Mouse (Mus musculus): Measurements from ENCODE around the gene Msmo1. TPM values are rescaled to one million over a fixed set of nuclear protein-coding genes. Genes with fewer than 3 reads are reported as not detected.
A peak's percentile ranks its signal among the peaks of the same experiment; 100 is the strongest.

Msmo1 gene
- polyA plus RNA-seq, 1 experiment from 2014 or later: 174 TPM

DNA sequence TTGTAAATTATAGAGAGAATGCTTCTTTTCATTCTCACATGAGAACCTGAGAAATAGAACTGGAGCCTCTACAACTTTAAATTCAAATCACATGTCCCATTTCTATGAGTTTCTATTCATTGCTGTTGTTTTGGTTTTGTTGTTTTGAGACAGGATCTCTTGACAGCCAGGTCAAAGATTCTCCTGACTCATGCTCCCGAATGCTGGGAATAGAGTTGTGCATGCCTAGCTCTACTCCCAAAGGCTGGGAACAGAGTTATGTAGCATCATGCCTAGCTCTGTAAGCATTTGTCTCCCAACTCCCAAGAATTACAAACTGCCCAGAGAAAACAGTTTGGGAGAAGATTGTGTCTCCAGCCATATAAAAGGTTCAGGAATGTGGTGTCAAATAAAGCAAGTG is 29.2 kb upstream of the Msmo1 start:
- Histone ChIP-seq H3K27ac (replicated peaks; ENCODE audit: low read depth, low read length) (no peak overlapping the region), H3K4me2 (ENCODE audit: low read length) (no peak overlapping the region), H3K4me3 (replicated peaks; ENCODE audit: low read depth, low read length) (no peak overlapping the region), H3K9me3 (ENCODE audit: control insufficient read depth, low read length) (no peaks in the 10 kb centered on the region), H3K4me1 (ENCODE audit: control insufficient read depth, insufficient read depth, low read length) (no peaks in the 10 kb centered on the region), H3K36me3 (ENCODE audit: control insufficient read depth, insufficient read depth, low read length) (peaks cover 4% of the 10 kb centered on the region; the same call in 1 of the 2 replicates), H3K9ac (replicated peaks; ENCODE audit: low read length) (no peak overlapping the region), H3K27me3 (ENCODE audit: control insufficient read depth, insufficient read depth, low read length) (no peaks in the 10 kb centered on the region)
- WGBS: 85% methylated on average over 1 of the region's 1 CpGs
- no peak for ATAC-seq (ENCODE audit: low FRiP score, low TSS enrichment)
- DNase-seq: no peak

DNA sequence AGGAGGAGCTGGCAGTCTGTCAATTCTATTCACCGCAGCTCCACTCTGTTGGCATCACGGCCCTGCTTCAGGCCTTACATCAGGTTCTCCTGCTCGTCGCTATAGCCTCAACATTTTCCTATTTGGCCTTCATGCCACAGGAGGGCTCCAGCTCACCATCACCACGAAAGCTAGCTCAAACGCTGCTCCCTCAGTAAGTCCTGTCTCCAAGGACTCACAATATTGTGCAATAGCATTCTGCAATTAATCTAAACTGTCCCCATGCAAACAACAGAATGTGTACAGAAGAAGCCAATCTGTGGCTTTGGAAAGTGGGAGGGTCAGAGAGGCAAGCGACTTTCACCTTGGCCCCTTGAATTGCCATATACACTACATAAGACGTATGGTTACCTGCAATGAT is 27.8 kb upstream of the Msmo1 start:
- no peak overlapping the region for H3K4me3 ChIP-seq (replicated peaks; ENCODE audit: low read depth, low read length)
- 75% methylated on average over 8 of the region's 8 CpGs for WGBS
- ATAC-seq (ENCODE audit: low FRiP score, low TSS enrichment) (no peak), DNase-seq (peak; percentile 58)
- H3K27ac ChIP-seq (replicated peaks; ENCODE audit: low read depth, low read length): no peak overlapping the region
- no peaks in the 10 kb centered on the region for H3K4me1 ChIP-seq (ENCODE audit: control insufficient read depth, insufficient read depth, low read length)
- H3K27me3 ChIP-seq (ENCODE audit: control insufficient read depth, insufficient read depth, low read length): no peaks in the 10 kb centered on the region
- H3K9ac ChIP-seq (replicated peaks; ENCODE audit: low read length): no peak overlapping the region
- H3K4me2 ChIP-seq (ENCODE audit: low read length): no peak overlapping the region
- peaks cover 5% of the 10 kb centered on the region for H3K36me3 ChIP-seq (ENCODE audit: control insufficient read depth, insufficient read depth, low read length)
- no peaks in the 10 kb centered on the region for H3K9me3 ChIP-seq (ENCODE audit: control insufficient read depth, low read length)

DNA sequence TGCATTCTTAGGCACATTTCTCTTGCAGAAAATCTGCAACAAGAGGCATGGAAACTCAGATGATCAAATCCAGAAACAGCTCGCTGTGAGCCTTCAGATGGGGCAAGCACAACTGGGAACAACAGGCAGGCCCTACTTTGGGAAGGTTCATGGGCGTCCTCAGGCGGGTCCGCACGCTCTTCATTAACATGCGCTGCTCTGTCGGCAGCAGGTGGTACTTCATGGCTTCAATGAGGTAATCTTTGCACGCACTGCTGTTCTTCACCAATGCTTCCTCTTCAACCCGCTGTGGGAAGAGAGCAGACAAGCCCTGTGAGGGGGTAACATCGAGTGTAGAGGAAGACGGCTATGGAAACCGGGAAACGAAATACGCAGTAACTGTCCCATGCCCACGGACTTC is 24.4 kb upstream of the Msmo1 start:
- ATAC-seq (ENCODE audit: low FRiP score, low TSS enrichment): no peak
- 92% methylated on average over 15 of the region's 15 CpGs for WGBS
- Histone ChIP-seq H3K27me3 (ENCODE audit: control insufficient read depth, insufficient read depth, low read length) (no peaks in the 10 kb centered on the region), H3K4me1 (ENCODE audit: control insufficient read depth, insufficient read depth, low read length) (no peaks in the 10 kb centered on the region), H3K36me3 (ENCODE audit: control insufficient read depth, insufficient read depth, low read length) (peaks cover 15% of the 10 kb centered on the region), H3K4me2 (ENCODE audit: low read length) (no peak overlapping the region), H3K4me3 (replicated peaks; ENCODE audit: low read depth, low read length) (no peak overlapping the region), H3K9me3 (ENCODE audit: control insufficient read depth, low read length) (no peaks in the 10 kb centered on the region), H3K27ac (replicated peaks; ENCODE audit: low read depth, low read length) (no peak overlapping the region), H3K9ac (replicated peaks; ENCODE audit: low read length) (no peak overlapping the region)
- no peak for DNase-seq

DNA sequence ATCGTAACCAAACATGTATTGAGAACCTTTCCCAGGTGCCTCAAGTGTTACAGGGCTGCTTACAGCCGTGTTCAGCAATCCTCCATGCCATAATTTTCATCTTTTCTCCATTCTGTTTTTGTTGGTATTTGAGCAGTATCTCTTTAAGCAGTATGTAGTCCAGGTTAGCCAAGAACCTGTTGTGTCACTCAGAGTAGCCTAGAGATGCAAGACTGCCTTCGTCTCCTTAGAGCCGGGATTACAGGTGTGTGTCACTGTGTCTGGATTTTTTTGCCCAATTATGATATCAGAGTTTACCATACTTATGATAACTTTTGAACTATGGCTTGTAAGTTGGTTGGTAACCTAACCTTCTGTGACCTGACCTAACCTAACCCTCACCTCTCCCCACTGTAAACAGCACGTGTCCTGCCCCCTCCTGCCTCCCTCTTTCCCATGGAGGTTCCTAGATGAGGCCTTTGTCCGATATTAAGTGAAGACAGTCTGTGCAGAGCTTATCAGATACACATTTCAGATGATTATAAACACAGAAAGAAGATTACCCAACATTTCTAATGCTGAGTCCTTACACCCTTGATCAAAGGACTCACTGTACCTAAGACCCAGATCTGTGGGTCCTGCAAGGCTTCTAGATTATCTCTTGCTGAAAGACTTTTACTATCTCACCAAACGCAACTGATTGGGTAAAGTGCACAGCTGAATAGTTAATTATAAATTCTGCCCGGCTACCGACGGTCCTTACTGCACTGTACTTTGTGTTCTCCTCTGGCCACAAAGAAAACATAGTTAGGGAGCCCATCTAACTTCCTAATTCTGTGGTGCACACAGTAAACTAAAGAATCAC is 12.8 kb upstream of the Msmo1 start:
- 91% methylated on average over 10 of the region's 10 CpGs for WGBS

DNA sequence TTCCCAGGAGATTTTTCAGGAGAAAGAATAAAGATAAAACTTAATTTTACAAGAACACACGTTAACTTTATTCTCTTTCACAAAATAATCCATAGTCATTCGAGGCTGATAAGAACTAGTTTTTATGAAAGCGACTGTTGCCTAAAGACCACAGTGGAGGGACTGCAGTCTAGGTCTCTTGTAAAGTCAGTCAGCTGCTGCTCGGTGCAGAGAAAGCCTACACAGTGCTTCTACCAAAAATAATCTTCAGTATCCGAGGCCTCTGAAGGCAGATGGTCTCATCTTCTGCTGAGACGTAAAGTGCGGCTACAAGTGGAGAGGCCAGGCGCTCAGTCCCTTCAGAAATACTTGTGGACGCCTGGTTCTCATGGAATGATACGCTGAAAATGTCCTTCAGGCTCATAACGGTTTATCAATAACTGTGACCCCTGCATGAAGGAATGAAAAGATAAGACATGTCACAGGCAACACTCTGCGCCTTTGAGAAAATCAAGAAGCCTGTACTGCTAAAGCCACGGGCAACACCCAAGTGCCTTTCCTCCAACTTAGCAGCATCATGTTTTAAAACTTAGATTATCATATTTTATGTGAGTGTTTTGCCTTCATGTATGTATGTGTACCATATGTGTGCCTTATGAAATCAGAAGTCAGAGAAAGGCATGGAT is 7.1 kb upstream of the Msmo1 start:
- H3K9ac ChIP-seq (replicated peaks; ENCODE audit: low read length): no peak overlapping the region
- 96% methylated on average over 13 of the region's 13 CpGs for WGBS
- ATAC-seq (ENCODE audit: low FRiP score, low TSS enrichment): no peak

More for the DNA sequence above, 12.8 kb upstream of the Msmo1 start:
- H3K27me3 ChIP-seq (ENCODE audit: control insufficient read depth, insufficient read depth, low read length): no peaks in the 10 kb centered on the region
- ATAC-seq (ENCODE audit: low FRiP score, low TSS enrichment) (no peak), DNase-seq (no peak)
- no peaks in the 10 kb centered on the region for H3K4me1 ChIP-seq (ENCODE audit: control insufficient read depth, insufficient read depth, low read length)
- no peak overlapping the region for H3K27ac ChIP-seq (replicated peaks; ENCODE audit: low read depth, low read length)
- no peaks in the 10 kb centered on the region for H3K9me3 ChIP-seq (ENCODE audit: control insufficient read depth, low read length)
- H3K9ac ChIP-seq (replicated peaks; ENCODE audit: low read length): no peak overlapping the region
- no peak overlapping the region for H3K4me3 ChIP-seq (replicated peaks; ENCODE audit: low read depth, low read length)
- no peak overlapping the region for H3K4me2 ChIP-seq (ENCODE audit: low read length)
- peaks cover 31% of the 10 kb centered on the region for H3K36me3 ChIP-seq (ENCODE audit: control insufficient read depth, insufficient read depth, low read length)

DNA sequence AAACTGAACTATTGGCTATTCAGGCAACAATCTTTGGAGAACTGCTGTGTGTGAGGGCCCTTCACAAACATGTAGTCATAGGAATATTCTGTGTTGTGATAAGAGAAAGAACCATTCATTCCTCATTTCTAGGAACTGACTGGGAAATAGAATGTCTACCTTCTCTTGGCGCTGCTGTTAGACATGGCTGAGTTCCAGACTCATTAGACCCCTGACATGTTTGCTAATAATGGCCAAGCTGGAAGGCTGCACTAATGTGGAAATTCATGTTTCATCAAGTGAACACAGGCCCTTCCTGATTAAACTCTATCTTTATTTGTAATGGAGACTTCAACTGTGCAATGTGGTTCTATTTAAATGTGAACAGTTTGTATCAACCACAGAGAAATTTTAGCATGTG is 5.3 kb upstream of the Msmo1 start:
- Histone ChIP-seq H3K9ac (replicated peaks; ENCODE audit: low read length) (no peak overlapping the region), H3K27me3 (ENCODE audit: control insufficient read depth, insufficient read depth, low read length) (no peaks in the 10 kb centered on the region), H3K9me3 (ENCODE audit: control insufficient read depth, low read length) (no peaks in the 10 kb centered on the region), H3K36me3 (ENCODE audit: control insufficient read depth, insufficient read depth, low read length) (peaks cover 12% of the 10 kb centered on the region), H3K4me3 (replicated peaks; ENCODE audit: low read depth, low read length) (no peak overlapping the region), H3K4me2 (ENCODE audit: low read length) (no peak overlapping the region), H3K4me1 (ENCODE audit: control insufficient read depth, insufficient read depth, low read length) (peaks cover 3% of the 10 kb centered on the region; the same call in 1 of the 2 replicates), H3K27ac (replicated peaks; ENCODE audit: low read depth, low read length) (no peak overlapping the region)
- DNase-seq (no peak), ATAC-seq (ENCODE audit: low FRiP score, low TSS enrichment) (no peak)
- 97% methylated on average over 1 of the region's 1 CpGs for WGBS

More for the DNA sequence above, 7.1 kb upstream of the Msmo1 start:
- H3K36me3 ChIP-seq (ENCODE audit: control insufficient read depth, insufficient read depth, low read length): peaks cover 12% of the 10 kb centered on the region
- H3K4me2 ChIP-seq (ENCODE audit: low read length): no peak overlapping the region
- H3K27ac ChIP-seq (replicated peaks; ENCODE audit: low read depth, low read length): no peak overlapping the region
- no peak for DNase-seq
- no peak overlapping the region for H3K4me3 ChIP-seq (replicated peaks; ENCODE audit: low read depth, low read length)
- H3K27me3 ChIP-seq (ENCODE audit: control insufficient read depth, insufficient read depth, low read length): no peaks in the 10 kb centered on the region
- H3K9me3 ChIP-seq (ENCODE audit: control insufficient read depth, low read length): no peaks in the 10 kb centered on the region
- H3K4me1 ChIP-seq (ENCODE audit: control insufficient read depth, insufficient read depth, low read length): no peaks in the 10 kb centered on the region

DNA sequence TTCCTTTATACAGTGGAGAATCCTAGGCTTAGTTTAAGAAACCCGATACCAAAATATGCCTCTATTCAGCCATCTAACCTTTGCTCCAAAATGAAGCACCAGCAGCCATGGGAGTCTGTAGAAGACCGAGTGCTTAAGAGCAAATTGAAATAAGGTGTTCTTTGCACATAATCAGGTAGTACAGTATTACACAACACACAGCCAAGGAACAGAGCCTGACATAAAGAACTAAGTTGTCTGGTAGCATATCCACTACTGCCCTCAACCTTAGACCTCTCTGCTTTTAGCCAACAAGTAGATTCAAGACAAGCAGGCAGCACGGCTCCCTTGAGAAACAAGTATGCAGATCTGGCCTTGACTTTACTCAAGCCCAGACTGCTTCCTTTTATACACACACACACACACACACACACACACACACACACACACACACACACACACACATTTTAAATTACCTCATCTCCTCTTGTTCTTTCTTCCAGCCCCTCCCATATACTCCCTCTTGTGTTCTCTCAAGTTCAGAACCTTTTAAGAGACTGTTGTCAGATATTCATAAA is 3.3 kb upstream of the Msmo1 start:
- WGBS: 96% methylated on average over 3 of the region's 3 CpGs
- Histone ChIP-seq H3K27me3 (ENCODE audit: control insufficient read depth, insufficient read depth, low read length) (no peaks in the 10 kb centered on the region), H3K9ac (replicated peaks; ENCODE audit: low read length) (no peak overlapping the region), H3K27ac (replicated peaks; ENCODE audit: low read depth, low read length) (no peak overlapping the region), H3K4me3 (replicated peaks; ENCODE audit: low read depth, low read length) (no peak overlapping the region), H3K9me3 (ENCODE audit: control insufficient read depth, low read length) (no peaks in the 10 kb centered on the region), H3K36me3 (ENCODE audit: control insufficient read depth, insufficient read depth, low read length) (peaks cover 7% of the 10 kb centered on the region), H3K4me1 (ENCODE audit: control insufficient read depth, insufficient read depth, low read length) (peaks cover 9% of the 10 kb centered on the region), H3K4me2 (ENCODE audit: low read length) (no peak overlapping the region)
- ATAC-seq (ENCODE audit: low FRiP score, low TSS enrichment) (no peak), DNase-seq (no peak)

DNA sequence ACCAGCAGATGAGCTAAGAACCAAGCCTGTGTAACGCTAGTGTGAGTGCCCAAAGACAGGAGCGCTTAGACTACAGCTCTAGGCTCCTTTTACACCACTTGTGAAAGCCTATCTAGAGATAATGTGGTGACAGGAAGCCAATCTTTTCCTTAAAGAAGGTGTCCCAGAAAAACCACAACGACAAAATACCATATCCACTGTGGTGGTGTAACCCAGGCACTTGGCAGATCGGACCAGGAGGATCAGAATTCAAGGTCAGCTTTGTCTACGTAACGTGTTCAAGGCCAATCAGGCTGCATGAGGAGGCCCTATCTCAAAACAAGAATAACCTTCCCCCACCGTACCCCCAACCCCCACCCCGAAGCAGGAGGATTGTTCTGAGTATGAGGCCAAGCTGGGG is 1.6 kb upstream of the Msmo1 start:
- H3K9ac ChIP-seq (replicated peaks; ENCODE audit: low read length): no peak overlapping the region
- peaks cover 7% of the 10 kb centered on the region for H3K36me3 ChIP-seq (ENCODE audit: control insufficient read depth, insufficient read depth, low read length)
- H3K27ac ChIP-seq (replicated peaks; ENCODE audit: low read depth, low read length): 0 out of 2 replicates have a peak overlapping the region, but pooled peaks have one; percentile 13

More for the DNA sequence above, 1.6 kb upstream of the Msmo1 start:
- Histone ChIP-seq H3K4me3 (replicated peaks; ENCODE audit: low read depth, low read length) (no peak overlapping the region), H3K9me3 (ENCODE audit: control insufficient read depth, low read length) (no peaks in the 10 kb centered on the region), H3K27me3 (ENCODE audit: control insufficient read depth, insufficient read depth, low read length) (no peaks in the 10 kb centered on the region), H3K4me1 (ENCODE audit: control insufficient read depth, insufficient read depth, low read length) (peaks cover 17% of the 10 kb centered on the region), H3K4me2 (ENCODE audit: low read length) (no peak overlapping the region)
- ATAC-seq (ENCODE audit: low FRiP score, low TSS enrichment): no peak
- DNase-seq: no peak
- WGBS: 90% methylated on average over 8 of the region's 8 CpGs
